Mouse (Mus musculus) left cerebral cortex, adult 2 months (tissue): Measurements from ENCODE around the gene Ttc28. TPM values are rescaled to one million over a fixed set of nuclear protein-coding genes. Genes with fewer than 3 reads are reported as not detected.
A peak's percentile ranks its signal among the peaks of the same experiment; 100 is the strongest.

ENCODE experiments used
- DNase-seq, 2 experiments: peaks; one replicate each; pipeline ENCODE4 v3.0.0; 2021 to 2022; ENCODE audit warnings: low spot score in 2 of 2, mixed read lengths in 1 of 2; ENCODE audit errors: extremely low spot score in 1 of 2
- H3K27ac ChIP-seq: fragments of 200-600 bp; 2 replicates; pipeline ENCODE4 v1.8.1; 2022
- H3K4me3 ChIP-seq: fragments of 200-600 bp; 2 replicates; pipeline ENCODE4 v1.8.1; 2022
- CTCF ChIP-seq: fragments of 200-600 bp; IDR thresholded peaks from 2 replicates; pipeline ENCODE4 v1.8.1; 2022; ENCODE audit warnings: antibody characterized with exemption, mild to moderate bottlenecking, moderate library complexity
- intact Hi-C: fragments of 180-260 bp; cut with DNase I; formaldehyde crosslinking; loops from one replicate; pipeline ENCODE4 v1.15.1; 2025
- total RNA-seq, 2 experiments: library from RNA; stranded (reverse); gene quantifications; 2 replicates each; pipeline ENCODE4 v1.2.3; 2021

The Ttc28 gene
- total RNA-seq, 2 experiments from 2014 or later: 12.0 to 12.8 TPM

GRCm38 (mm10) chr5:111046359-111046758 lies 166.8 kb downstream of the Ttc28 start:
- H3K27ac ChIP-seq: no peak overlapping the region
- no peak for TF ChIP-seq CTCF
- intact Hi-C loops: no loop called here

GRCm38 (mm10) chr5:111046841-111047476 lies 167.4 kb downstream of the Ttc28 start:
- intact Hi-C loops: no loop called here
- DNase-seq: no peak
- Histone ChIP-seq H3K27ac (no peak overlapping the region), H3K4me3 (no peak overlapping the region)
- no peak for TF ChIP-seq CTCF

More at GRCm38 (mm10) chr5:111046359-111046758, 166.8 kb downstream of the Ttc28 start:
- no peak for DNase-seq
- H3K4me3 ChIP-seq: no peak overlapping the region

DNA sequence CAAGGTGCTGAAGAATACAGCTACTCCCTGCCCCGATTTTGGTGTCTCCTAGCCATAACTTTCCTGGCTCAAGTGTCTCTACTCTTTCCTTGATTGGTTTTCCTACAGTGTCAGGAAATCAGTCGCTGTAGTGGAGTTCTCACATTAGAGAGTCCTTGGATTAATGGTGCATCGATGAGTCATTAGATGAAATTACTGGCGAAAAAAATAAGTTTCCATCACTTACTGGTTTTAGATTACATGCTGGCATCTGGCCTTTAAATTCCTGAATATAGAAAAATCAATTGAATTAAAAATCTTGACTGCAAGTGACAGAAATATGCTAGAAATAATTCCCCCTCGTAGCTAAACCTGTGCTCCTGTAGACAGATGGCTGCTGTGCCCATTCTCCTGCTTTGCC lies 168.4 kb downstream of the Ttc28 start:
- intact Hi-C loops: no loop called here
- DNase-seq: no peak
- TF ChIP-seq CTCF: no peak
- no peak overlapping the region for H3K27ac ChIP-seq
- no peak overlapping the region for H3K4me3 ChIP-seq

DNA sequence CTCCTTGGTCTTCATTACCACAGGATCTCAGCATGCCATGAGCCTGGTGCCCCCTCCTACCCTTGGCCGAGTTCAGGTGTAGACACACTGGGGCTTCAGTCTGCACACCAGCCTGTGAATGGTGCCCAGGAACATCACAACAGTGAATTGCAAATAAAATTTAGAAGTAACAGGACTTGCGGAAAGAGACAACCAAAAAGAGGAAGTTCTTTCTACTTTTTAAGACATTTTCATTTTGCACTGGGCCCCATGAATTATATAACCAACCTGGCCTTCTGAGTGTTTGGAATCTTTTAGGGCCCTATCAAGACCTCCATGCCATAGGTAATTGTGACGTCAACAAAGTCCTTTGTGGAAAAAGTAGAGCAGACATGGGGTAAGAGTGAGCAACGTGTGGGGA lies 170.0 kb downstream of the Ttc28 start:
- intact Hi-C loops: no loop called here
- H3K27ac ChIP-seq: no peak overlapping the region
- DNase-seq: no peak
- TF ChIP-seq CTCF: no peak
- H3K4me3 ChIP-seq: no peak overlapping the region

DNA sequence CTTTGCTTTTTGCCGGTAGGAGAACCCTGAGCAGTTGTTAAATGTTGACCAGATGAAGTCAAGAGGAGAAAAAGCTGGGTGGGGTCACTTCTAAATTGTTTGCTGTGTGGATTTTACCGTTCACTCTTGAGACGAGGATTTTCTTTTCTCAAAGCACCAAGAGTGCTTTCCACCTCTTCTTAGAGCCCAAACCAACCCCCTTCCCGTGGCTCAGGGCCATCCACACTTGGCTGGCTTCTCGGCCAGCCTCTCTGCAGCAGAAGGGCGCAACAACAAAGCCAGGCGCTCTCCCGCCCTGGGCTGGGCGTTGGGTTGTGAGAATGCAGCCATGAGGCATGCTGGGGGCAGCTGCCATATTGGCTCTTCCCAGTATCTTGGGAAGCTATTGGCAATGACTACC lies 170.5 kb downstream of the Ttc28 start:
- no peak overlapping the region for H3K4me3 ChIP-seq
- H3K27ac ChIP-seq: no peak overlapping the region
- DNase-seq: no peak
- intact Hi-C loops: no loop called here
- no peak for TF ChIP-seq CTCF

DNA sequence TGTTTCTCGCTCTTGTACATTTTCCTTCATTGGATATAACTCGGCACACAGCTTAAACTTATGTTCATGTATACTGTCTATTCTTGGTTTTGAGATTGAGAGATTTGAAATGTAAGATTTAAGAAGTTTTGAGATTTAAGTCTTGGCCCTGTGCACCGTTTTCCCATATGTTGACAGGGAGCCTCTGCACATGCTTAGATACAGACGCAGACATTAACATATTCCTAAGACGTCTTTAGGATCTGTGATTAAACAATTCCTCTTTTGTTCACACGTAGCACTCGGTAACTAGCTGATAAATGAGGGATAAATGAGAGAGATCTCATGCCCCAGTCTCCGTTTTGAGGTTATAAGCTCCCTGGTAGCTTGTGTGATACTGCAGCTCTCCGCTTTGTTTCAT lies 174.8 kb downstream of the Ttc28 start:
- no peak for TF ChIP-seq CTCF
- no peak for DNase-seq
- no peak overlapping the region for H3K4me3 ChIP-seq
- intact Hi-C loops: no loop called here
- no peak overlapping the region for H3K27ac ChIP-seq

- intact Hi-C loops: no loop called here
- peak overlapping the region; percentile 75 for H3K27ac ChIP-seq
- H3K4me3 ChIP-seq: peak overlapping the region; percentile 44
These were observed 175.3 kb downstream of the Ttc28 start for GRCm38 (mm10) chr5:111054848-111055428.

DNA sequence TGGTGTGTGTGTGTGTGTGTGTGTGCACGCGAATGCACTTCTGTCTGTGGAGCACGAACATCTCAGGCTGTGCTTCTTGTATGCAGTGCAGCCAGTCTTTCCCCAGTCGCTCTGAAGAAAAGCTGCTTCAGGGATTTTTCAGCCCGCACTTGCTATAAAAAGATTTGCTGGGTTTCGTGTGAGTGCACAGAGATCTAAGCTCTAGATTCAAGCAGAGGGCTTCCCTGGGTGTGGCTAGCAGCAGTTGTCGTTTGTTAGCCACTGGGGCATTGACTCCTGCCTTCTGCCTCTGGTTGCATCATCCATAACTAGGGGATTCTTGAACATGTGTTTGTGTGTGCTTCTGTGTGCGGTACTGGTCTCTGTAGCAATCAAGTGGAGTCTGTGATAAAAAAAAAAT lies 175.9 kb downstream of the Ttc28 start:
- peak overlapping the region; percentile 44 for H3K4me3 ChIP-seq
- intact Hi-C loops: no loop called here
- no peak for DNase-seq
- TF ChIP-seq CTCF: no peak
- peak overlapping the region; percentile 75 for H3K27ac ChIP-seq

More at GRCm38 (mm10) chr5:111054848-111055428, 175.3 kb downstream of the Ttc28 start:
- DNase-seq: no peak
- no peak for TF ChIP-seq CTCF

DNA sequence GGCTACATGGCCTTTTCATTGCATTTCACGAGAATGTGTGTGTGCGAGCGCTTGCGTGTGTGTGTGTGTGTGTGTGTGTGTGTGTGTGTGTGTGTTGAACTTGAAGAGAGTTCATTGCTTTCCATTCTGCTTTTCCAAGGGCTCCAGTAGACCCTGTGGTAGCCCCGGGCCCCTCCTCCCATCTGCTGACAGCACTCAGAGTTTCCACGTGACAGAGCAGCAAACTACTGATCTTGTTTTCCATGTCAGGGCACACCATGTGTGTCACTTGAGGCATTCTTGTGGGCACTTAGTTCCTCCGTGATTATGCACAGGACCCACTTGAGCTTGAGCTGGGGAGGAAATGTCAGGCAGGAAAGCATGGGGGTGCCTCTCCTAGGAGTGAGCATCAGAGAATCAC lies 177.5 kb downstream of the Ttc28 start:
- no peak overlapping the region for H3K27ac ChIP-seq
- intact Hi-C loops: no loop called here
- DNase-seq: no peak
- H3K4me3 ChIP-seq: no peak overlapping the region
- TF ChIP-seq CTCF: no peak

GRCm38 (mm10) chr5:111058401-111059139 lies 179.0 kb downstream of the Ttc28 start:
- no peak for TF ChIP-seq CTCF
- intact Hi-C loops: no loop called here
- H3K27ac ChIP-seq: peak overlapping the region; percentile 12; the same call in 1 of the 2 replicates
- DNase-seq: peak in 1 of 2 experiments; percentile 33
- H3K4me3 ChIP-seq: peak overlapping the region; percentile 13; the same call in 1 of the 2 replicates

DNA sequence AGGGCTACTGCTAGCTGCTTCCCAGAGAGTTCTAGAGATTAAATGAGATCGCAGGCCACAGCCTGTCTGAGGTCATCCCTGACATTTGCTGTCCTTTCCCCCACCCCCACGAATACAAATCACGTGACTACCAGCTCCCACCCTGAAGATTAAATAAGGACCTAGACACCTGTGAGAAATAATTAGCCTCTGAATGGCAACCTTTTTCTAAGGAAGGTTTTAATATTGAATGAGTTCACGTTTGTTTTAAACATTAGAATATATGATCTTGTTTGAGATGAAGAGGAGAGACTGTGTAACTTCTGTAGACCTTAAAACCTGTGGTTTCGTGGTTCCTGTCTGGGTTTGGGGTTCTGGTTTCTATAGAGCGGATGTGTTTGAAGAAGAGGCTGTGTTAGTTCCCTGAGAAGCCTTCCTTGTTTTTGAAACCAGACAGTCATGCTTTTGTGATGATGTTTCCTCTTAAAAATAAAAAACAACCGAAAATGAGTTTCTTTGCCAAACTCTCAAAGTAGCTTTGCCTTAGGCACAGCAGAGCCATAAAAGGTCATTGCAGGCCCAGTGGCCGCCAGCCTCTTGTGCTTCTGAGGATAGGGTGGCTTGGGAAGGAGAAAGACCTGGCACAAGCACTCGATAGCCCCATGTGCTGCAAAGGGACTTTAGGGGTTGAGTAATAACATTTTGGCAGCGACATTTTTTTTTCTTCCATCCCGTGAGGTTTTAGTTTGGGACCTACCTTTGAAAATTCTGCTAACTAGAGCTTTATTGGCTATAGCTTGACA lies 179.7 kb downstream of the Ttc28 start:
- intact Hi-C loops: no loop called here
- DNase-seq: no peak
- TF ChIP-seq CTCF: no peak
- no peak overlapping the region for H3K4me3 ChIP-seq
- peak overlapping the region; percentile 12; the same call in 1 of the 2 replicates for H3K27ac ChIP-seq
